In genomic region chr19:16997915-16998314, GRCm38 (mm10) we compare ENCODE assay signal across 15 mouse cellular contexts. TPM values are rescaled to one million over a fixed set of nuclear protein-coding genes. Genes with fewer than 3 reads are reported as not detected.
DNase-seq lines count a peak whose midpoint lies in the region; ATAC-seq and TF ChIP-seq lines count a peak whose summit lies in the region.
"Had no signal": no experiment of that assay in that cellular context is flagged by ENCODE, and none has a peak within 500 bp of the region (broad histone marks: within the 10 kb centered on the region; RNA-seq: fewer than 3 reads in every experiment).

No protein-coding gene starts in this region.

- no peaks in the 10 kb centered on the region for H3K36me3 ChIP-seq in kidney, postnatal 0 days (ENCODE audit: insufficient read depth, low read length)
- H3K36me3 ChIP-seq in intestine, postnatal 0 days (ENCODE audit: control insufficient read depth, insufficient read depth), result no peaks in the 10 kb centered on the region
- H3K36me3 ChIP-seq: embryonic facial prominence, embryonic 15.5 days; heart, embryonic 15.5 days; hindbrain, embryonic 15.5 days had no signal

- no peak overlapping the region for H3K27ac ChIP-seq in kidney, postnatal 0 days
- no peak overlapping the region for H3K27ac ChIP-seq in intestine, postnatal 0 days (ENCODE audit: low read depth, low read length)
- H3K27ac ChIP-seq: embryonic facial prominence, embryonic 15.5 days; heart, embryonic 15.5 days; hindbrain, embryonic 15.5 days had no signal

- H3K27me3 ChIP-seq in kidney, postnatal 0 days (ENCODE audit: insufficient read depth, low read length), result no peaks in the 10 kb centered on the region
- H3K27me3 ChIP-seq in intestine, postnatal 0 days (replicated peaks; ENCODE audit: control insufficient read depth, insufficient read depth, low read length), result no peaks in the 10 kb centered on the region
- H3K27me3 ChIP-seq: embryonic facial prominence, embryonic 15.5 days; heart, embryonic 15.5 days; hindbrain, embryonic 15.5 days; megakaryocyte, embryonic 14.5 days had no signal

- no peaks in the 10 kb centered on the region for H3K4me1 ChIP-seq in kidney, postnatal 0 days (replicated peaks; ENCODE audit: insufficient read depth, low read length)
- H3K4me1 ChIP-seq in intestine, postnatal 0 days (replicated peaks; ENCODE audit: control insufficient read depth, insufficient read depth, low read length), result no peaks in the 10 kb centered on the region
- H3K4me1 ChIP-seq: embryonic facial prominence, embryonic 15.5 days; heart, embryonic 15.5 days; hindbrain, embryonic 15.5 days had no signal

- H3K4me2 ChIP-seq in kidney, postnatal 0 days (ENCODE audit: low read length), result no peak overlapping the region
- no peak overlapping the region for H3K4me2 ChIP-seq in intestine, postnatal 0 days (replicated peaks; ENCODE audit: low read depth)
- H3K4me2 ChIP-seq: embryonic facial prominence, embryonic 15.5 days; heart, embryonic 15.5 days; hindbrain, embryonic 15.5 days had no signal

- no peak for TF ChIP-seq CTCF in kidney, postnatal 0 days (IDR thresholded peaks at IDR 0.05; ENCODE audit: low read depth)
- TF ChIP-seq CTCF in intestine, postnatal 0 days (IDR thresholded peaks at IDR 0.05; ENCODE audit: low read depth), result no peak

- WGBS in kidney, postnatal 0 days, result 57% methylated on average over 7 of the region's 7 CpGs
- WGBS in intestine, postnatal 0 days, result 72% methylated on average over 7 of the region's 7 CpGs

- DNase-seq in kidney, postnatal 0 days (ENCODE audit: low spot score), result peak; percentile 14
- DNase-seq in kidney, adult 11 months, result no peak
- DNase-seq in thymus, postnatal 0 days (ENCODE audit: low spot score), result peak; percentile 29
- DNase-seq in ovary, postnatal 10 days (ENCODE audit: low spot score), result no peak
- DNase-seq: cerebellum, postnatal 10 days; forebrain, postnatal 0 days; liver, postnatal 0 days; spleen, adult 18-20 months had no signal

- no peaks in the 10 kb centered on the region for H3K9me3 ChIP-seq in kidney, postnatal 0 days (replicated peaks; ENCODE audit: low read length)
- no peaks in the 10 kb centered on the region for H3K9me3 ChIP-seq in intestine, postnatal 0 days (ENCODE audit: control insufficient read depth)
- H3K9me3 ChIP-seq: embryonic facial prominence, embryonic 15.5 days; heart, embryonic 15.5 days; hindbrain, embryonic 15.5 days; megakaryocyte, embryonic 14.5 days had no signal

- no peak overlapping the region for H3K9ac ChIP-seq in kidney, postnatal 0 days (ENCODE audit: low read depth, low read length)
- H3K9ac ChIP-seq in intestine, postnatal 0 days (ENCODE audit: low read depth, low read length), result no peak overlapping the region
- H3K9ac ChIP-seq: embryonic facial prominence, embryonic 15.5 days; forebrain, postnatal 0 days; heart, embryonic 15.5 days; hindbrain, embryonic 15.5 days; liver, postnatal 0 days had no signal

- no peak for ATAC-seq in kidney, postnatal 0 days (replicated peaks; ENCODE audit: low FRiP score, low read depth)
- ATAC-seq in CD4-positive, CD25-positive, alpha-beta regulatory T cell, adult 4 months, result peak; percentile 32
- peak; percentile 40 for ATAC-seq in activated CD4-positive, CD25-positive, alpha-beta regulatory T cell, adult 4 months
- no peak for ATAC-seq in intestine, postnatal 0 days
- ATAC-seq: forebrain, postnatal 0 days; liver, postnatal 0 days had no signal

- no peak overlapping the region for H3K4me3 ChIP-seq in kidney, postnatal 0 days (replicated peaks; ENCODE audit: low read depth, low read length)
- H3K4me3 ChIP-seq in intestine, postnatal 0 days (ENCODE audit: low read depth, low read length), result no peak overlapping the region
- H3K4me3 ChIP-seq: embryonic facial prominence, embryonic 15.5 days; heart, embryonic 15.5 days; hindbrain, embryonic 15.5 days; megakaryocyte, embryonic 14.5 days had no signal

RNA-seq across cellular contexts. Expression of gene Prune2, which starts 42.0 kb away (rescaled TPM):
- polyA plus RNA-seq in kidney, postnatal 0 days (2015; fragmentation: Nextera tagmentation; extraction: Ambion mirVana), result 1.1 and 1.3 TPM in 2 replicates
- polyA plus RNA-seq in CD4-positive, CD25-positive, alpha-beta regulatory T cell, adult 4 months (2017; shearing (Covaris generic)), result under 1 TPM; 0.17 to 0.24 TPM
- polyA plus RNA-seq in activated CD4-positive, CD25-positive, alpha-beta regulatory T cell, adult 4 months (2017; shearing (Covaris generic)), result under 1 TPM in 1 of 2 experiments, not detected in 1; 0.37 TPM
- polyA plus RNA-seq in thymus, postnatal 0 days (2015; fragmentation: Nextera tagmentation; extraction: Ambion mirVana), result 0.59 and 0.60 TPM in 2 replicates
- 1.1 and 1.4 TPM in 2 replicates for polyA plus RNA-seq in intestine, postnatal 0 days (2015; fragmentation: Nextera tagmentation; extraction: Ambion mirVana)

Comparison
In these comparisons a context has a peak if more than half of its experiments do, and no peak if none do; other contexts are left out.
1. DNase-seq: peak in kidney, postnatal 0 days (single experiment) and thymus, postnatal 0 days (single experiment); none in kidney, adult 11 months (single experiment) and ovary, postnatal 10 days (single experiment).
2. ATAC-seq: peak in CD4-positive, CD25-positive, alpha-beta regulatory T cell, adult 4 months (single experiment) and activated CD4-positive, CD25-positive, alpha-beta regulatory T cell, adult 4 months (single experiment); none in kidney, postnatal 0 days (single experiment) and intestine, postnatal 0 days (single experiment).